29 mouse cellular contexts compared by ENCODE assay signal in genomic region chr8:82317446-82317845, GRCm38 (mm10).
"Had no signal": no experiment of that assay in that cellular context is flagged by ENCODE, and none has a peak within 500 bp of the region (broad histone marks: within the 10 kb centered on the region; RNA-seq: fewer than 3 reads in every experiment).

No protein-coding gene starts in this region.

- DNase-seq: heart, postnatal 10 days; heart, postnatal 14 days; heart, postnatal 36 days; heart, postnatal 4 days; kidney, adult 11 months; kidney, adult 18-20 months; kidney, adult 8-10 months; kidney, adult 9 months; kidney, postnatal 10 days; kidney, postnatal 14 days; kidney, postnatal 25 days; kidney, postnatal 36 days; kidney, postnatal 4 days; layer of hippocampus, adult 9-11 months; layer of hippocampus, postnatal 36 days had no signal

- H3K4me1 ChIP-seq: heart, embryonic 10.5 days; heart, embryonic 12.5 days; heart, embryonic 13.5 days; heart, embryonic 15.5 days; hindbrain, embryonic 10.5 days; hindbrain, embryonic 12.5 days; hindbrain, embryonic 13.5 days; hindbrain, embryonic 15.5 days; intestine, embryonic 15.5 days; kidney, embryonic 15.5 days had no signal

- H3K27ac ChIP-seq: heart, embryonic 10.5 days; heart, embryonic 13.5 days; heart, embryonic 15.5 days; hindbrain, embryonic 10.5 days; hindbrain, embryonic 12.5 days; hindbrain, embryonic 13.5 days; hindbrain, embryonic 14.5 days; hindbrain, embryonic 15.5 days; hindbrain, postnatal 0 days; intestine, embryonic 15.5 days; kidney, embryonic 15.5 days; kidney, postnatal 0 days; layer of hippocampus, adult 2 months had no signal

- H3K27me3 ChIP-seq: heart, embryonic 12.5 days; heart, embryonic 13.5 days; heart, embryonic 15.5 days; hindbrain, embryonic 12.5 days; hindbrain, embryonic 13.5 days; hindbrain, embryonic 15.5 days; intestine, embryonic 15.5 days; kidney, embryonic 15.5 days had no signal

- H3K9ac ChIP-seq: heart, embryonic 12.5 days; heart, embryonic 13.5 days; heart, embryonic 15.5 days; hindbrain, embryonic 12.5 days; hindbrain, embryonic 13.5 days; hindbrain, embryonic 14.5 days; hindbrain, embryonic 15.5 days; intestine, embryonic 15.5 days; kidney, embryonic 15.5 days had no signal

- H3K4me3 ChIP-seq: heart, embryonic 10.5 days; heart, embryonic 12.5 days; heart, embryonic 13.5 days; heart, embryonic 15.5 days; hindbrain, embryonic 10.5 days; hindbrain, embryonic 12.5 days; hindbrain, embryonic 13.5 days; hindbrain, embryonic 15.5 days; intestine, embryonic 15.5 days; kidney, embryonic 15.5 days; layer of hippocampus, adult 2 months had no signal

- H3K36me3 ChIP-seq: heart, embryonic 10.5 days; heart, embryonic 12.5 days; heart, embryonic 13.5 days; heart, embryonic 15.5 days; hindbrain, embryonic 10.5 days; hindbrain, embryonic 12.5 days; hindbrain, embryonic 13.5 days; hindbrain, embryonic 15.5 days; intestine, embryonic 15.5 days; kidney, embryonic 15.5 days had no signal

- H3K9me3 ChIP-seq: heart, embryonic 10.5 days; heart, embryonic 12.5 days; heart, embryonic 13.5 days; heart, embryonic 15.5 days; hindbrain, embryonic 10.5 days; hindbrain, embryonic 12.5 days; hindbrain, embryonic 13.5 days; hindbrain, embryonic 15.5 days; intestine, embryonic 15.5 days; kidney, embryonic 15.5 days had no signal
